Mouse (Mus musculus): Measurements from ENCODE around the gene Smad6.

- TF ChIP-seq EP300 (IDR thresholded peaks at IDR 0.05; ENCODE audit: low read depth) (no peak), CTCF (IDR thresholded peaks at IDR 0.05; ENCODE audit: low read depth) (peak; percentile 94)
These were observed 65.8 kb downstream of the Smad6 start for GRCm38 (mm10) chr9:63956052-63956451.
